Mouse (Mus musculus) retina, adult 2 months (tissue): Measurements from ENCODE around the gene Sema4d.

Experiments used
- DNase-seq: peaks from one replicate; pipeline ENCODE4 v3.0.0-alpha.2; 2012; ENCODE audit warnings: low read depth, low spot score

Gene Sema4d

DNA sequence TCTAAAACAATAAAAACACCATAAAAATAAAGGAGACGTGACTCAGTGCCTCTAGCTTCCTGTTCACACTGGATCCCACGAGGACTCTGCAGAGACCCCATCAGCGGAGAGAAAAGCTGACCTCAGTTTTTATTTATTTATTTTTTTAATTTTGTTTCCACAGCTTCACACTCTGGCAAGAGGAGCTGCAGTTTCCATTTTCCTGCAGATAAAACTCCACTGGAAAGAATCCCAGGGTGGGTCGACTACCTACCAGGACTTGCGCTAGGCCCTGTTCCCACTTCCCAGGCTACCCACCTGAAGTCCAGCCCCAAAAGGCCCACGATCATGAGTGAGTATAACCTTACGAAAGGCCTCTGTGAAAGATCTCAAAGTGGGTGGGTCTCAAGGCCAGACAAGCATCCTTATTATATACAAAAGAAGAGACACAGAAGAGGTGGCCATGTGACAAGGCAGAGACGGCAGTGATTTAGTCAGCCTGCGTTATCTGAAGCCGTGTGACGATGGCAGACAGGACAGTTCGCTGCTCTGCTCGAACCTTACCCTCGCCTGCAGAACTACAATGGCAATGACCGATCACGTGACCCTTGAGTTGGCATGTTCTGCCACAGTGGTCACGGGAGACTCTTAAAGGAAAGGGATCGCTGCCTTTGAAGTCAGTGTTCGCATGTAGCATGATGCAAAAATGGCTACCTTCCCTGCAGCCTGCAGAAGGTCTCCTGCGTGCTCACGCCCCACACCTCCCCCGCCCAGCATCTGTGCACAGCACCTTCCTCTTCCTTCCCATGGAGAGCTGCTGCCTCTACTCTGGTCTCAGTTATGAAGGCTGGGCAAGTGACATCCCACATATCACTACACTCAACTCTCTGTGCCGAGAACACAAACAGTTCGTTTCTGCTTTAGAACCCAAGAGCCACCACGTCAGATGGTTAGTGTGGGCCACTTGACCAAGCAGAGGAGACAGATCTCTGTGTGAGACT is 14.3 kb downstream of the Sema4d start:
- DNase-seq, result no peak

DNA sequence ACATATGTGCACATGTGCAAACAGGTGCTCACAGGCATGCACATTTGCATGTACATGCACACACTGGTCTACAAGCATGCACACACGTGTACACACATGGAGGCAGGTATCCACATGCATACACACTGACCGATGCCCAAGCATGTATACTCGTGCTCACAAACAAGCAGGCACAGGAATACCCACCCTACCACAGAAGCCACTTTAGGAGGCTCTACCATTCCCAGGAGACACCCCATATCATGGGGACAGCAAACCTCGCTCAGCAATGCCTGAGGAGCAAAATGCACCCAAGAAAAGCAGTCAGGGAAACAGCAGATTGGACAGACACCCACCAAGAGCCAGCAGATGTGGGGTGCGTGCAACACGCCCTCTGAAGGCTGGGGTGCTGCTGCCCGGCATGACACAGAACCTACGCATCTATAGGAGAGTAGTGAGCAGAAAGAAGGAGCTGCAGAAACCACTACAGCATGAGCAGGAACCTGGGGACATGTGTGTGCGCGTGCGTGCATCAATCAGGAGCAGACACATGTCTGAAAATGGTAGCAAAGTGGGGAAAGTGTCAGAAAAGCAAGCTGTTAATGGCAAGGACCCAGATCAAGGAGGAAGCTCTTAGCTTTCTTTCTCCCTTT is 15.1 kb downstream of the Sema4d start:
- DNase-seq, result no peak

DNA sequence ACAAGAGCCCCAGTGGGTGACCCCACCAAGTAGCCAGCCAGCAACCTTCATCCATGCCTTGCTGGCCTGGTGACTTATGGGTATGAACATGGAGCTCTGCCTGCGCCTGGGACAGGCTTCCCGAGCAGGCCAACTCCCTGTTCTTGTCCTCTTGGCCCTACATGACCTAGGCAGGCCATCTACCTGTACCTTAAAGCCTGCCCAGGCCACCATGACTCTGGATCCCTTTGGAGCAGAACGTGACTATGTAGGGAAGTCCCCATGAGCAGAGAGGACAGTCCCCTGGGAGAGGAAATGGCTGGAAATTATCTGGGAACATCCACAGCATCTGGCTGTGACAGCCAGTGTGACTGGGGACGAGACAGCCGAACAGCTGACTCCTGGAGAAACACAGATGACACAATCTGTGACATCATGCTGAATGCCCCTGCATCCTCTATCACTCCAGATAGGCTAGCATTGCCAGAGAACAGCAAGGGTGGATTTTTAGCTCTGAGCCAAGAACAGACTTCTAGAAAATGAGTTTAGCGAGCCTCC is 15.7 kb downstream of the Sema4d start:
- no peak for DNase-seq

DNA sequence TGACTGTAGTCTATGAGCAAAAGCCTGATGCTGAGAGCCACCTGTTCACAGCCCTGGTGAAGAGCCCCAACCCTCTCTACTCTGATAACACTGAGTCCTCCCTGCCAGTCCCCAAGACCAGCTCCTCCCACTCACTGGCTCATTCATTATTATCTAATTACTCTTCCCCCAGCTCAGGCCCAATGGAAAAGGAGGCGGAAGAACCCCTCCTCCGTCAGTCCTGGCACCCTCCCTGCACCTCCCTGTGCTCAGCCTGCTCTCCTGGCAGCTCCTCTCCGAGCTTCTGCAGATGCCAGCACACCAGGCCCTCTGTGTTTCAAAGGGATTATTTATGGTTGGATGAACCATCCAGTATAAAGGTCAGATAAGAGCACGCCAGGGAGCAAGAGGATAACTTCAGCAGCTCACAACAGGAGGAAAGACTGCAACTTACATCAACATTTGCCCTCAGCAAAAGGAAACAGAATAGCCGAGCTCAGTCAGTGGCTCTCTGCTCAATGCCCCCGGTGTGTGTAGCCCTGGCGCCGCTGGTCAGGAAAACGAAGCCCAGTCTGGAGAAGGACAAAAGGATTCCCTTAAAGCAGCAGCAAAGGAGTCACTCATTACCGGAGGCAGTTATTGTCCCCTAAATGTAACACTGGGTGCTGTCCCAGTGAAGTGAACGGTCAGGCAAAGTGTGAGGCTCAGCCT is 16.4 kb downstream of the Sema4d start:
- no peak for DNase-seq

DNA sequence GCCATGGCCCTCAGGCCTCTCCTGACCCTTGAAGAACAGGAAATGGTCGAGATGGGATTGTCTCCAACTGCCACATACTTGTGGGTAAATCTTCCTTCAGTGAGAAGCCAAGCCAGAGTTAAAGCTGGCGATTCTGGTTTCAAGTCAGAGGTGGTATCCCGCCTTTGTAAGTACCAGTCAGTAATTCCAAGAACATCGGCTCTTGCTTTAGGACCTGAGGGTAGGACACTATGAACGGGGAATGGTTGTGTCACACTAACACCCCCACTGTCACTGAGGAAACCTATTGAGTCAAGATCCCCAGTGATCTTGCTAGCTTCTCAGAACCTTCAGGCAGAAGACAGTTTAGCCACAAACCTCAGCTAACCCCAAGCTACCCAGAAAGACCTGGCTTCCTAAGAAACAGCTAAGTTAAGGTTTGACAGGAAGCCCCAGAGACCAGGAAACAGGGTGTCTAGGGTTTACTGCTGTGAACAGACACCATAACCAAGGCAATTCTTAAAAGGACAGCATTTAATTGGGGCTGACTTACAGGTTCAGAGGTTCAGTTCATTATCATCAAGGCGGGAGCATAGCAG is 17.3 kb downstream of the Sema4d start:
- no peak for DNase-seq

DNA sequence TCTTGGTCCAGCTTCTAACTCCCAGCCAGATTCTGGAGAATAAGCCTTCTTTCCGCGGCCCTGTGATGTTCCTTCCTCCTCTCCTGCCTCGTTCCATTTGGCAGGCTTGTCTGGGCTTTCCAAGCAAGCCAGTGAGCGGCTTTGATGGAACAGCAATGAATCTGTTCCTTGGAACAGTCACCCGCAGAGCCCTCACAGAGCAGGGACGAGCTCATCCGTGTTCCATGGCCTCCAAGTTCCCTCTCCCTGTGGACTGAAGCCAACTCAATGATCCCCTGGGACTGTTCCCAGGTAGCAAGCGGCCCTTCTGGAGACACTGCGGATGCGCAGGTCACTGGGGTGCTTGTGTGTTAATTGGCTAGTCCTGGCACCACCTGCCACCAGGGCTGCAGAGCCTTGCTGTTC is 21.7 kb downstream of the Sema4d start:
- no peak for DNase-seq

DNA sequence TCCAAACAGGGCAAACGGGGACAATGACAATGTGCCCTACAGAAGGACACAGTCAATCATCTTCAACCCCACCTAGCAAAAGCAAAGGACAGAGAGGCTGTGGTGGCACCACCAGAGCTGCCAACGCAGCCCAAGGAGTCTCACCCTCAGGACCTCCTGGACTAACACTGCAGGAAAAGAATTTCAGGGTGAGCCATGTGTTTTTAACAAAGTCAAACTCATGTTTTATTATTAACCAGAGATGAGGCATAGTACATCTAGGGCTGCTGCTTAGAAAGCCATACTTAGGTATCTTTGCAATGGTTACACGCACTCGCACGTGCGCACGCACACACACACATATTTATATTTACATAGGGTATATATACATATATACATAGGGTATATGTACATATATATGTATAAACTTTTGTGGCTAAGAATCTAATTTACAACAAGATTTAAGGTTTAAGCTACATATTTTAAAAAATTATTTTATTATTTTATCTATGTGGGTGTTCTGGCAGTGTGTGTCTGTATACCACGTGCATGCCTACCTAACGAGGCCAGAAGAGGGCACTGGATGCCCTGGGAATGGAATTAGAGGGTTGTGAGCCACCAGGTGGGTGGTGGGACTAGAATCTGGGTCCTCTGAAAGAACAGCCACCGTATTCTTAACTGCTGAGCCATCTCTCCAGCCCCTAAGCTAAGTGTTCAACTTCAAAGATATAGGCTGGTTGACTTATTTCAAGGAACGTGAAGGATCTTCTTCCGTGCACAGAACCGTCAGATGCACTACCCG is 22.7 kb downstream of the Sema4d start:
- DNase-seq, result no peak

DNA sequence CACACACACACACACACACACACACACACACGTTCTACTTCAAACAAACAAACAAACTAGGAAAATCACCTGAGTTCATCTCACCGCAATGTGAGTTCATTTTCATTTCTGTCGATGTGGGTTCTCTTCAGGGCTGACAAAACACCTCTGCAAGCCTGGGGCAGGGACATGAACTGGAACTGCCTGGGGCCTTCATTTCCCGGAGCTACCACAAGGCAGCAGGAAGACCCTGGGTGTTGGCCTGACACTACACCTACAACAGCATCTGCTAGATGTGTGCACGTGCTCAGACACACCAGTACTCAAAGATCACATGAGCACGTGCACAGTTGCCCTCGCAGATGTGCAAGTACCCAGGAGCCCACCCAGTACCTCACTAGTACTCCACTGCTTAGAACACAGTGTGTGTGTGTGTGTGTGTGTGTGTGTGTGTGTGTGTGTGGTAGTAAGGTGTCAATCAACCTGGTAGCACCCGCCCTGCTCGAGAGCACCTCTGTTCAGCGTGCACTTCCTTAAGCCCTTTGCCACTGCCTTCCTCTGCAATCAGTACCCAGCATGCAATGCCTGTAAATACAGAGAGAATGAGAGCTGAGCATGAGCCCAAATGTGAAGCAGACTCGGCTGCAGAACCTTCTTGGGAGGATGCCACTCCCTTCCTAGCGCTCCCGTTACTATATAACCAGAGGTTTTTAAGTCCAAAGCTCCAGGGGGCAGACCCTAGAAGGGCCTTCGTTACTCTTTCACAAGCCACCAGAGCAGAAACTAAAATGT is 25.4 kb downstream of the Sema4d start:
- no peak for DNase-seq

DNA sequence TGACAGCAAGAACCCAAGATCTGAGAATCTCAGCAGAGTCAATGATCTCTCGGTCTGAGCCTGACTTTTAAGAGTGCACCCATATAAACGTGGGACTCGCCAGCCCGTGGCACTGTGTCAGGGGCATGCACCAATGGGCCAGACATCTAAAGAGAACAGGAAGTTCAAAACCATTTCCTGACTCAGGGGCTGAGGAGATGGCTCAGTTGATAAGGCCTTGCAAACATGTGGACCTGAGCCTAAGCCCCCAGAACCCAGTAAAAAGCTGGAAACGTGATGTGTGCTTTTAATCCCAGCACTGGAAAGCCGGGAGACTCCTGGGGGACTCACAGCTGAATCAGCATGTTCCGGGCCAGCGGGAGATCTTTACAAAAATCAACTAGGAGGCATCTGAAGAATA is 26.0 kb downstream of the Sema4d start:
- no peak for DNase-seq

DNA sequence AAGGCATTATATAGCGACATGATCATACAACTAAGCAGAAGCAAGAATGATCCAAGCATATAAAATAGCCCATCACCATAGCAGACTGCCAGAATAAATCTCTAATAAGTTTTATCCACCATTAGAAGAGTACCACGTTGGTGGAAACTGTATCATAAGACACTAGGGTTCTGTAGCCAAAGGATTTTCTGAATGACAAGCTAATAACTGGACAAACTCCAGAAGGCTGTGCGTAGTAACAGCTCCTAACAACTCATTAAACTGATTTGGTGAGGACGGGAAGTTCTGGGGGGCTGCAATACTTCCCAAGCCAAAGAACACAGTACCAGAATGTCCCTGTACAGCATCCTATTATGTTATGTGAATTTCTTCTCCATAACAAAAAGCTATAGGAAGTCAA is 26.8 kb downstream of the Sema4d start:
- no peak for DNase-seq

DNA sequence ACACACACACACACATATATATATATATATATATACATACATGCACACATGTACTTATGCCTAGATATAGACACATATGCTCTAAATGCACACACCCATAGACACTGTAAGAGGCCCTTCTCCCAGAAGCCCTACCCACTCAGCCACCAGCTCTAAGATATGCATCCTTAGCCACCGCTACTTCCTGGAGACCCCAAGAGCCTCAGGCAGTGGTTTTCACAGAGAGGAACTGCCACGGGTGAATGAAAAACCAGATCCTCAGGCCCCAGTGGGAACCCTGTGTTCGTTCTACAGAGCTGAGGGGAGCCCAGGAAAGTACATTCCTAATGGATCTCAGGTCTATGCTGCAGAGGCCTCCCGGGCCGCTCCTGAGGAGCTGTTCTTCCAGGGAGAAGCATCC is 28.2 kb downstream of the Sema4d start:
- DNase-seq, result no peak

DNA sequence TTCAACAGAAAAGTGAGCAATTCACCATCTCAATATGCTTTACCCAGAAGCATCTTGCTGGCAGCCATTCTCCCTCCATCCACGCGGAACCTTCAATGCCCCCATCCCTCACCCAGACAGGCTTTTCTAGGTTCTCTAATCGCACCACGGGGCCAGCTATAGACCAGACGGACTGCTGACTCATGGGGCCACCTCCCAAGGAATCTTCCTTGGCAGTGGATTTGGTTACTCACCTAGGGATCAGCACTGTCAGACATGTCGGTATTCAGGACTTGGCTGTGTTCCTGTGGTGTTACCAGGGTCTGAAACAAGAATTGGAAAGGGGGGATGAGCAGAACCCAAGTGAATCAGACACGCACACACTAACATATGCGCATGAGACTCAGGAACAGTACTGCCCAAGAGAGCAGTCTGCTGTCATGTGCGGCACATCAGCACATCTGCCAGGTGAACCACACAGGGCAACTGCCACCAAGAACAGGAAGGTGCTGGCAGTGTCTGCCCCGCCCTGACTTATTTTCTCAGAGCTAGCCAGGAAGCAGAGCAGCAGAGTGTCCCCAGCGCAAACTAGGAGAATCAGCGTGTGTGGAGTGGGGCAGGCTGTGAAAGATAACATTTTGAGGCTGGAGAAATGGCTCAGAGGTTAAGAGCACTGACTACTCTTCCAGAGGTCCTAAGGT is 30.4 kb downstream of the Sema4d start:
- DNase-seq, result no peak

DNA sequence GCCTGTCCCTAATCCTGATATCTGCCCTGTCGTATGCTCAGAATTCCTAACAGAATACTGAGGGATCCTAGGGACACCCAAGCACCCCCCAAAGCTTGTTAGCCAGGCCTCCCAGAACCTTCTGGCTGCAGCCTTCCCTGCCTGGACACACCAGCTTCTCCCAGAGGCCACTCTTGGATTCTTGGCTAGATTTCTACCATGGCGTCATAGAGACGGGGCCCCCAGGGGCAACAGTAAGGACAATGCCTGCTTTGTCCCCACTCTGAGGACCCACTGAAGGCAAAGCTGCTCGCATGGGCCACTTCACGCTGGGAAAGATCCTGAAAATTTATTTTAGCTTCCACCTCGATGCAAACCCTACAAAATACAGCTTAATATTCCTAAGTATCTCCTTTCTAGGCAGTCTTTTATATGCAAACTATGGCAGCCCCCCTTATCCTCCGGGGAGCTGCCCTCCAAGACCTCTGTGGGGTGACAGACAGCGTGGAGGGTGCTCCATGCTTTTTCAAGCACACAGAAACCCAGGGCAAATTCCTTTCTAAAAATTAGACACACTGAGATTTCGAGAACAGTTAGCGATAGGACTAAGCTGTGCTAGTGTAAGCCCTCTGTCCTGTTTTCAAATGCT is 32.2 kb downstream of the Sema4d start:
- DNase-seq, result no peak

DNA sequence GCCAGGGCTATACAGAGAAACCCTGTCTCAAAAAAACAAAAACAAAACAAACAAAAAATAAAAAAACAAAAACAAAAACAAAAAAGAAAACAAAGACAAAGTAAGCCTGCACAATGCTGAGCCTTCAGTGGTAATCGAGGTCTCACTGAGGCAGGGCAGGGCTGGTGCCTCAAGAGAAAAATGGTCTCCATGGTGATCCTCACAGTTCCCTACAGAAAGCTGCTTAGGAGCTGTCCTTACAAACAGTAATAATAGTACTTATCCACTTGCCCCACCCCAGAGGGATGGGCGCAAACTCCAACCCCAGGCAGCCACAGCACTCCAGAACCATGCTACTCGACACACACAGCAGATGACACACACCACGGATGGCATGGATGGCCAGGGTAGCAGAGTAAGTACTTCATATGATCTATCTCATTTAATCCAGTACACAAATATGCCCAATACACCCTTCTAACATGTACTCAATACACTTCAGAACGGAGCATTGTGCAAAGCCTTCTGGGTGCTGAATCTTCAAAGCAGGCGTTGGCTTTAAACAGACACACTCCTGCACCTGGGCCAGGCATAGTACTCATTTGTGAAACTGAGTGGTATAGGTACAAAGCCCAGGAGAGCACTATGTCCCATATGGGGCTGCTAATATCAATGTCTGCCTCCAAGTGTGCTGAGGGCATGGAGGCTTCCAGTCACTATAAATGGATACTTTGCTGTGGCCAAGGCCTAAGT is 34.1 kb downstream of the Sema4d start:
- DNase-seq, result no peak

DNA sequence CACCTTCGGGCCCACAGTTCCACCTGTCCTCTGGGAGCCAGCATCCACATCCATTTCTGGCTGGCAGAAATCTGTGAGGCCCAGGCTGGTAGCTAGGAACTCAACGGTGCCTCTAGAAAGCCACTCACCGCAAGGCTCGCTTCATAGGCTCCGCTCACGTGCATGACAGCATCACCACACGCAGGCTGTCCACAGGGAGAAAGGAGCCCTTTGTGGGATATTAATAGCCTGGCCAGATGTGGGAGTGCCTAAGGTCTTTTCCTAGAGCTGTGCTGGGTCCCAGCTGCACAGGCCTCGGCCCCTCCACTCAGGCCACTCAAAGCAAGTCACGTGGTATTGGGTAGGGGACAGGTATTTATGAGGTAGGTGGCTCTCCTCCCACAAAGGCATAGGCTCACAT is 35.1 kb downstream of the Sema4d start:
- no peak for DNase-seq

DNA sequence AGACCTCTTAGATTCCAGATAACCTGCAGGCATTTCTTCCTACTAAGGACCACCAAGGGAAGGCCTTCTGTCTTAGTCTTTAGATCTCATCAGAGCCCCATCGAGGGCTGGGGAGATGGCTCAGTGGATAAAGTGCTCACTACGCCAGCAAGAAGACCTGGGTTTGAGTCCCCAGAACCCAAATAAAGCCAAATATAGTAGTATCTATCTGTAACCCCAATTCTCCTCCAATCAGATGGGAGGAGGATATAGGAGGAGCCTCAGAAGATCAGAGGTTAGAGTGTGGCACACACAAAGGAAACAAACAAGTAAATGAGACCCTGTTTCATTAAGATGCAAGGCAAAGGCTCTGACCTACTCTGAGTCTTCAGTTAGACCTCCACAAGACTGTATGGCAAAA is 36.4 kb downstream of the Sema4d start:
- no peak for DNase-seq

DNA sequence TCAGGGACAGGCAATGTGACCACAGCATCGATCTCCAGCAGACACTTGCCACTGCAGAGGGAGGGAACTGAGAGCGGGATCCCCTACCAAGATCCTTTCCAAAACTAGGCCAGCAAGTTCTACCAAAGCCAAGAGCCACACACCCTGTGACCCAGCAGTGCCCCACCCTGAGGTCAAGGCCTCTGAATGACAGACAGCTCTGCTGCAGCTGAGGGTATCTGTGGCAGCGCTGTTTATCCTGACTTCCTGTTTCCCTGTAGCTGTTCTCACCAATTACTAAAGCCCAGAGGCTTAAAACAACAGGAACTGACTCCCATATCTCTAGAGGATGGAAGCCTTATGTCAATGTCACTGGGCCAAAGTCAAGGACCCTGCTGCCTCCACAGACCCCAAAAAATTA is 37.0 kb downstream of the Sema4d start:
- DNase-seq, result no peak

DNA sequence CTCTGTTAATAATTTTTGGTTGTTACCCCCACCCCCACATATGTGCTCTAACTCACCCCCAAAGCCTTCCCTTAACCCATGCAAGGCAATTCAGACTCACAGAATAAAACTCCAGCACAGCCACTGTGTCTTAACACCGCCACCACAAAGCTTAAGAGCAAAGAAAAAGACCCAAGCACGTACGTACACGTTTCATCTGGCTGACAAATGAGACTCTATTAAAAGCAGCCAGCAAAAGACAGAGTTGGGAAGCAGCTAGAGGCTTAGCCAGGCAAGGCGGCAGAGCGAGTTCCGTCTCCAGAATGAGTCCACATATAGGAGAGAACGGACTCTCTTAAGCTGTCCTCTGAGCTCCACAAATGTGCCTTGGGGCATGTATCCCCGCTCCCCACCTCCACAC is 37.5 kb downstream of the Sema4d start:
- no peak for DNase-seq

DNA sequence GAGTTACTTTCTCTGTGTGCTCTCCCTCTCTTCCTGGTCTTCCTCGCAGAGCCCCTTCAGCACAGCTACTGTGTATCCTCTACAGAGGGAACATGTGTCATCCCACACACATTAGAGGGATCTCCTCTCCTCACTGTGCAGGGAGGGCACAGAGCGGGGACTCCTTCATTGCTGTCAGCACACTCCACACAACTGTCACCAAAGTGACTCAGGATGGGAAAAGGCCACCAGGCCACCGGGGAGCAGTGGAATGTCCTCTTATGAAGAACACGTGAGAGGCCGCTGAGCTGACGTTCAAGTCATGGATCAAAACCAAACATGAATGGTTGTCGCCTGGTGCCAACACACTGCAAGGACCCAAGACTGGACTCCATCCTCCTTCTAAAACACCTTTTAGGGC is 38.0 kb downstream of the Sema4d start:
- DNase-seq, result no peak
